Mouse (Mus musculus) MEL (cell line): Measurements from ENCODE around the gene Hcrtr1.

Source experiments
- JUND ChIP-seq: IDR thresholded peaks from 2 replicates; pipeline ENCODE4 v1.6.1; 2011; ENCODE audit warnings: low read depth, mild to moderate bottlenecking, improper control_type of control experiment, low read length
- POLR2A ChIP-seq, 2 experiments: IDR thresholded peaks; 2 replicates each; pipeline ENCODE4 v1.6.1; 2011 to 2012; ENCODE audit warnings: low read length in 2 of 2, mild to moderate bottlenecking in 2 of 2, control low read depth in 1 of 2, improper control_type of control experiment in 1 of 2, low read depth in 1 of 2, moderate library complexity in 1 of 2; ENCODE audit not compliant: control insufficient read depth in 1 of 2, insufficient read depth in 1 of 2, poor library complexity in 1 of 2
- POLR2AphosphoS2 ChIP-seq: IDR thresholded peaks from 2 replicates; pipeline ENCODE4 v1.6.1; 2011; ENCODE audit warnings: low read length, improper control_type of control experiment
- UBTF ChIP-seq: IDR thresholded peaks from 2 replicates; pipeline ENCODE4 v1.6.1; 2012; ENCODE audit warnings: low read depth, mild to moderate bottlenecking, inconsistent platforms, low read length, improper control_type of control experiment, moderate library complexity, borderline replicate concordance; ENCODE audit not compliant: insufficient read depth
- USF2 ChIP-seq, 2 experiments: IDR thresholded peaks; 2 replicates each; pipeline ENCODE4 v1.6.1; 2011 to 2012; ENCODE audit warnings: improper control_type of control experiment in 2 of 2, low read length in 2 of 2, borderline replicate concordance in 1 of 2, inconsistent platforms in 1 of 2, low read depth in 1 of 2, mild to moderate bottlenecking in 1 of 2; ENCODE audit not compliant: insufficient read depth in 1 of 2

DNA sequence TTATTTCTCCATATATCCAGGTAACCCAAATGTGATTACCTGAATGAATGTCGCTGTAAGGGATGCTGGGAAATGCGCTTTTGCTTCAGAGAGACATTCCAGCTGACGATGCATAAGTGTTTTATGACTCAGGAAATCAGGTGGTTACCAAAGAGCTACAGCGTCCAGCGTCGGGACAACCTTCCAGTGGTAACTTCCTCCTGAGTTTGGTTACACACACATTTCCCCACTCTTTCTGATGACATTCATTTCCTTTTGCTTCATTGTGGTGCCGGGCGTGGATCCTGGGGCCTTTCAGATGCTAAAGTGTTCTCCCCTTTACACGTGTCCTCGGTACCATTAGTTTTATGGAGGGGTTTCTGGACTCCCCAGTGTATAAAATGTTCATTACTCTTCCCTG, 9.2 kb upstream of the Hcrtr1 start:
- TF ChIP-seq UBTF (no peak), JUND (no peak), POLR2AphosphoS2 (no peak), POLR2A (IDR thresholded peaks at IDR 0.05; ENCODE audit: control insufficient read depth in 1 of 2, insufficient read depth in 1 of 2, low read depth in 1 of 2, low read length in 2 of 2, poor library complexity in 1 of 2) (no peak), USF2 (IDR thresholded peaks at IDR 0.05; ENCODE audit: borderline replicate concordance in 1 of 2, insufficient read depth in 1 of 2, low read depth in 1 of 2, low read length in 2 of 2) (no peak)
